Mouse (Mus musculus) megakaryocyte-erythroid progenitor cell, adult 5-6 weeks (primary cell): ENCODE measurements around the gene Fam129b. TPM values are rescaled to one million over a fixed set of nuclear protein-coding genes. Genes with fewer than 3 reads are reported as not detected.

Source experiments
- ATAC-seq: replicated peaks from 2 replicates; pipeline ENCODE4 v1.8.0; 2016; ENCODE audit warnings: mild to moderate bottlenecking, inconsistent platforms; ENCODE audit not compliant: severe bottlenecking, poor library complexity, low FRiP score, low TSS enrichment
- total RNA-seq, 2 experiments: library from RNA; stranded (forward) in 1 of 2; stranded (reverse) in 1 of 2; fragments of 200-1000, 215-1000 nt in 1 of 2; fragments of >200 nt in 1 of 2; fragmentation: Nextera tagmentation in 1 of 2; gene quantifications; 2 replicates each; pipeline ENCODE4 v1.2.3; 2014 to 2017

Gene Fam129b
- total RNA-seq, 2 experiments from 2014 or later, result 9.0 to 13.8 TPM

- ATAC-seq, result peak; percentile 73
Measured at GRCm38 (mm10) chr2:32859010-32859621, 16.8 kb upstream of the Fam129b start.

GRCm38 (mm10) chr2:32859622-32860012 lies 16.3 kb upstream of the Fam129b start:
- no peak for ATAC-seq

- no peak for ATAC-seq
Measured at GRCm38 (mm10) chr2:32860799-32861198, 15.1 kb upstream of the Fam129b start.

GRCm38 (mm10) chr2:32863317-32863716 lies 12.6 kb upstream of the Fam129b start:
- ATAC-seq, result no peak

- no peak for ATAC-seq
Measured at GRCm38 (mm10) chr2:32864755-32865154, 11.2 kb upstream of the Fam129b start.

- 0 out of 2 replicates have a peak, but pooled peaks have one; percentile 21 for ATAC-seq
Measured at GRCm38 (mm10) chr2:32867354-32867753, 8.6 kb upstream of the Fam129b start.

- no peak for ATAC-seq
Measured at GRCm38 (mm10) chr2:32869721-32870274, 6.1 kb upstream of the Fam129b start.

- ATAC-seq, result peak; percentile 27; the same call in 1 of the 2 replicates
Measured at GRCm38 (mm10) chr2:32870275-32871100, 5.4 kb upstream of the Fam129b start.

- no peak for ATAC-seq
Measured at GRCm38 (mm10) chr2:32874070-32874469, 1.8 kb upstream of the Fam129b start.

- no peak for ATAC-seq
Measured at GRCm38 (mm10) chr2:32874951-32875674, 801 bp upstream of the Fam129b start.

GRCm38 (mm10) chr2:32876490-32877302 lies 782 bp downstream of the Fam129b start:
- ATAC-seq, result peak; percentile 14; the same call in 1 of the 2 replicates

- ATAC-seq, result no peak
Measured at GRCm38 (mm10) chr2:32877303-32877702, 1.4 kb downstream of the Fam129b start.

GRCm38 (mm10) chr2:32877761-32878393 lies 2.0 kb downstream of the Fam129b start:
- ATAC-seq, result no peak

GRCm38 (mm10) chr2:32878396-32878795 lies 2.5 kb downstream of the Fam129b start:
- ATAC-seq, result no peak

GRCm38 (mm10) chr2:32879593-32879992 lies 3.7 kb downstream of the Fam129b start:
- no peak for ATAC-seq

GRCm38 (mm10) chr2:32881054-32881453 lies 5.1 kb downstream of the Fam129b start:
- ATAC-seq, result no peak

GRCm38 (mm10) chr2:32881723-32882122 lies 5.8 kb downstream of the Fam129b start:
- ATAC-seq, result peak; percentile 52; the same call in 1 of the 2 replicates

- ATAC-seq, result no peak
Measured at GRCm38 (mm10) chr2:32882283-32883043, 6.5 kb downstream of the Fam129b start.
